Mouse (Mus musculus) hindbrain, embryonic 11.5 days (tissue): Measurements from ENCODE around the gene Il15ra. TPM values are rescaled to one million over a fixed set of nuclear protein-coding genes. Genes with fewer than 3 reads are reported as not detected.

ENCODE experiments used
- ATAC-seq: fragments of 200-750 bp; cut with Nextera tagmentation; 2 replicates; pipeline ENCODE4 v1.8.0; 2017; ENCODE audit warnings: mild to moderate bottlenecking, moderate TSS enrichment, moderate library complexity; ENCODE audit not compliant: low FRiP score
- DNase-seq: peaks from one replicate; pipeline ENCODE4 v3.0.0-alpha.2; 2015; ENCODE audit warnings: low spot score
- H3K27ac ChIP-seq: fragments of 300-500 bp; sonication (generic); 2 replicates; pipeline ENCODE4 v1.5.1; 2014; ENCODE audit warnings: mild to moderate bottlenecking, low read depth, low read length
- H3K27me3 ChIP-seq: fragments of 300-500 bp; sonication (generic); 2 replicates; pipeline ENCODE4 v1.6.1; 2014; ENCODE audit warnings: mild to moderate bottlenecking, low read length, moderate library complexity, mixed read lengths; ENCODE audit not compliant: control insufficient read depth, insufficient read depth
- H3K36me3 ChIP-seq: fragments of 300-500 bp; sonication (generic); 2 replicates; pipeline ENCODE4 v1.6.1; 2014; ENCODE audit warnings: mild to moderate bottlenecking, low read length, moderate library complexity, mixed read lengths; ENCODE audit not compliant: control insufficient read depth, insufficient read depth
- H3K4me1 ChIP-seq: fragments of 300-500 bp; sonication (generic); replicated peaks from 2 replicates; pipeline ENCODE4 v1.6.1; 2014; ENCODE audit warnings: low read length, mixed read lengths; ENCODE audit not compliant: control insufficient read depth, insufficient read depth
- H3K4me2 ChIP-seq: fragments of 300-500 bp; sonication (generic); replicated peaks from 2 replicates; pipeline ENCODE4 v1.6.1; 2014; ENCODE audit warnings: mild to moderate bottlenecking, low read depth, low read length
- H3K4me3 ChIP-seq: fragments of 300-500 bp; sonication (generic); 2 replicates; pipeline ENCODE4 v1.5.1; 2014; ENCODE audit warnings: low read depth, low read length
- H3K9ac ChIP-seq: fragments of 300-500 bp; sonication (generic); 2 replicates; pipeline ENCODE4 v1.6.1; 2014; ENCODE audit warnings: low read depth, low read length
- H3K9me3 ChIP-seq: fragments of 300-500 bp; sonication (generic); 2 replicates; pipeline ENCODE4 v1.6.1; 2016; ENCODE audit warnings: low read length; ENCODE audit not compliant: control insufficient read depth
- WGBS: fragments of 180-500 bp; shearing (Covaris S2); extraction: QIAGEN DNeasy Blood & Tissue Kit; methylation state at CpG from one replicate; pipeline ENCODE4 v1.1.7; 2014; 5-methylcytosine and 5-hydroxymethylcytosine counted together
- polyA plus RNA-seq: library from polyadenylated mRNA; unstranded; fragments of >200 nt; fragmentation: Nextera tagmentation; extraction: Ambion mirVana; gene quantifications from 2 replicates; pipeline ENCODE4 v1.2.1, GENCODE M21; 2014

Il15ra gene
- polyA plus RNA-seq: 0.25 and 0.39 TPM in 2 replicates

DNA sequence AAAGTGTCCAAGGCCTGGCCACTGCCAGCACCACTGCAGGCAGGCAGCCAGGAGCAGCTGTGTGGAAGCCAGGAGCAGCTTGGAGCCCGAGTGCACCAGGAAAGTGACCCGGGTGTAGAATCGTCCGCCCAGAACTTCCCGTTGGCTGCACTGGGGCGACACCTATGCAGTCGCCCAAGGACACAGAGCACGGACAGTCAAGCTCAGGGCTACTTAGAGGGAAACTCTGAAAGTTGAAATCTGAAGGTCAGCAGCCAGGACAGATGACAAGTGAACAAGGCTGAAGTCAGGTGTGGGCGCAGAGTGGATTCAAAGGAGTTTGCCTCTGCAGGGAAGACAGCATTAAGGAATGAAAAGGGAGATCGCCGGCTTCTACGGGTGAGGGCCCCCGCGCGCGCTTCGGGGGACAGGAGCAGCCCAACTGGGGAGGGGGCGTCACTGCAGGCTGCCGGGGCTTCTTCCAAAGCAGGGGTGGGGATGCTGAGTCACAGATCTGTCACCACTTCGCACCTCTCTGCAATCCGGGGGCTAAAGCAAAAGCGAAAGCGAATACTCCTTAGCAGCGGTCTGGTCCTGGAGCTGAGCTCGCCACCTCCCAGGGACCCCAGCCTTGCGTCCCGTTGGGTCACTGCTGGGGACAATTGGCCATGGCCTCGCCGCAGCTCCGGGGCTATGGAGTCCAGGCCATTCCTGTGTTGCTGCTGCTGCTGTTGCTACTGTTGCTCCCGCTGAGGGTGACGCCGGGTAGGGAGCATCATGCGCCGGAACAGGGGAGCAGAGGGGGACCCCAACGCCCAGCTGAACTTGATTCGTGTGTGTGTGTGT, at the start of gene Il15ra:
Il15ra (plus strand) TSS at position 90 of the 825 bp plus-strand sequence.
- no peak within 1 kb of the TSS for H3K27ac ChIP-seq
- 0% methylated on average over 37 of the region's 37 CpGs for WGBS
- no peaks in the 10 kb centered on the region for H3K4me1 ChIP-seq
- peak; percentile 54 for DNase-seq
- no peaks in the 10 kb centered on the region for H3K36me3 ChIP-seq
- peak within 1 kb of the TSS; percentile 94 for H3K4me2 ChIP-seq
- no peaks in the 10 kb centered on the region for H3K9me3 ChIP-seq
- peak within 1 kb of the TSS; percentile 53 for H3K4me3 ChIP-seq
- ATAC-seq: peak; percentile 69
- peak within 1 kb of the TSS; percentile 42 for H3K9ac ChIP-seq
- H3K27me3 ChIP-seq: peaks cover 11% of the 10 kb centered on the region; the same call in 1 of the 2 replicates

DNA sequence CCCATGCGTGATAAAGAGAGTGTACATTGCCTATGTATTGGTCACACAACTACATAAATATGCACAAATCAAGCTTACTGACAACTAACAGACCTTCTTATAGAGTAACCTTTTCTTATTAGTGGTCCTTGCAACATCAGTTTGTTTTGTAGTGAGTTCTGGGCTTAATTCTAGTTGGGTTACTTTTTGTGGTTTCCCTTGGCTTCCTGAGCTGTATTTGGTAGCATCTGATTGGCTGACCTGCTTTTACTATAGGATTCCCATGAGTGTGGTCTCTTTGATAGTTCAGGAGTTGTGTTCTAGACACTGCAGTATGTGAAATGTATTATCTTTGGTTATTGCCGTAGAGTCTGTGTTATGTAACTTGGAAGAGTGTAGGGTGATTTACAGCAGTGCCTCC, 47.5 kb upstream of the Il15ra start:
- Histone ChIP-seq H3K9ac (no peak overlapping the region), H3K4me3 (no peak overlapping the region), H3K36me3 (no peaks in the 10 kb centered on the region), H3K9me3 (no peaks in the 10 kb centered on the region), H3K4me2 (no peak overlapping the region), H3K27me3 (no peaks in the 10 kb centered on the region), H3K4me1 (no peaks in the 10 kb centered on the region), H3K27ac (no peak overlapping the region)
- 90% methylated on average over 2 of the region's 2 CpGs for WGBS
- ATAC-seq (no peak), DNase-seq (no peak)

DNA sequence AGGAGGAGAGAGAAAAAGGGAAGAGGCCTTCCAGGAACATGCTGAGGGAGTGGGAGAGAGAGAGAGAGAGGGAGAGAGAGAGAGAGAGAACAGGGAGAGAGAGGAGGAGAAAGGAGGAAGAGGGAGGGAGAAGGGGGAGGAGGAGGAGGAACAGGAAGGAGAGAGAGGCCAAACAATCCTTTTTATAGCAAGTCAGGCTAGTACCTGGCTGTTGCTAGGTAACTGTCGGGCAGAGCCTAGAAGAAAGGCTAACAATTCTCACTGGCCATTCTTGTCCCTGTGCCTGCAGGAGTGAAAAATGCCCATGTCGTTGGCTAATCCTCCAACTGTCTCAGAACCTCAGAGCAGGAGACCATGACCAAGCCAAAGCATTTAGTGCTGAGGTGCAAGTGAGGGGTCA, 45.8 kb upstream of the Il15ra start:
- H3K9me3 ChIP-seq: no peaks in the 10 kb centered on the region
- no peak for DNase-seq
- no peaks in the 10 kb centered on the region for H3K4me1 ChIP-seq
- no peak for ATAC-seq
- H3K27ac ChIP-seq: no peak overlapping the region
- H3K4me2 ChIP-seq: no peak overlapping the region
- H3K27me3 ChIP-seq: no peaks in the 10 kb centered on the region
- H3K36me3 ChIP-seq: no peaks in the 10 kb centered on the region
- 56% methylated on average over 2 of the region's 2 CpGs for WGBS
- H3K4me3 ChIP-seq: no peak overlapping the region
- H3K9ac ChIP-seq: no peak overlapping the region

GRCm38 (mm10) chr2:11662143-11662906, 42.8 kb upstream of the Il15ra start:
- H3K4me3 ChIP-seq: no peak overlapping the region
- no peaks in the 10 kb centered on the region for H3K27me3 ChIP-seq
- no peaks in the 10 kb centered on the region for H3K9me3 ChIP-seq
- WGBS: 87% methylated on average over 6 of the region's 6 CpGs
- H3K4me2 ChIP-seq: no peak overlapping the region
- ATAC-seq (no peak), DNase-seq (no peak)
- H3K4me1 ChIP-seq: no peaks in the 10 kb centered on the region
- H3K36me3 ChIP-seq: no peaks in the 10 kb centered on the region
- H3K9ac ChIP-seq: no peak overlapping the region
- H3K27ac ChIP-seq: no peak overlapping the region

DNA sequence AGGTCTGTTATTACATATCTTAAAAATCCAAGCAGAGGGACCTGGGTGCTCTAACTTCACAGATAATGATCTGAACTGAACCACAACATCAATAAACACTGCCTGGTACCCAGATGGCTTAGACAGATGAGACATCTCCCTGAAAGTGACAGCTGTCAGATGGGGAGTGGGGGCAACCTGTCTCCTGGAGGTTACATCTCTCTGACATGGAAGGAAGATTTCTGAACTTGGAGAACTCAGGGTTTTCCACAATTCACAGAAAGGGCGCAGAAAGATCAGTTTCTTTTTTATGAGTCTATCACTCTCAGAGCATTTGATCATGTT, 42.2 kb upstream of the Il15ra start:
- Histone ChIP-seq H3K27me3 (no peaks in the 10 kb centered on the region), H3K4me2 (no peak overlapping the region), H3K4me3 (no peak overlapping the region), H3K27ac (no peak overlapping the region), H3K4me1 (no peaks in the 10 kb centered on the region), H3K9ac (no peak overlapping the region), H3K9me3 (no peaks in the 10 kb centered on the region), H3K36me3 (no peaks in the 10 kb centered on the region)
- WGBS: 100% methylated on average over 1 of the region's 1 CpGs
- no peak for ATAC-seq
- no peak for DNase-seq

DNA sequence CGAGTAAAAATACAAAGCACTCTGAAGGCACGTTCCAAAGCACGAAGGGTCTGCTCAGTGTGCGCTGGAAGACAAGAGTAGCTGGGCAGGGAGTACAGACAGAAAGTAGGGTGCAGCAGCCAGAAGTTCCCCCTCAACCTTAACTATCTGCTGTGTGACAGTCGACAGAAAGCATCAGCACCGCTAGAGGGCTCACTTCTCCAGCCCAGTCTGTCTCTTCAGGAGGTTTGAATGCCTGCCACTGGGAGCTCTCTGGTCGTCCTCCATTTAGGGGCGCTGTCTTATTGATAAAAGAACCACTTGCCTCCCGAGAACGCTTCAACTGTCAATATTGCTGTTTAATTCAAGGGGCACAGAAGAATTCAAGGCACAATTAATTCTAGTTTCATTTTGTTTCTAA, 41.1 kb upstream of the Il15ra start:
- WGBS: 6% methylated on average over 10 of the region's 10 CpGs
- Histone ChIP-seq H3K4me3 (no peak overlapping the region), H3K9me3 (no peaks in the 10 kb centered on the region), H3K36me3 (no peaks in the 10 kb centered on the region), H3K4me1 (no peaks in the 10 kb centered on the region), H3K9ac (no peak overlapping the region), H3K27ac (no peak overlapping the region), H3K27me3 (no peaks in the 10 kb centered on the region), H3K4me2 (no peak overlapping the region)
- peak; percentile 80 for DNase-seq
- ATAC-seq: peak; percentile 94

- ATAC-seq (peak; percentile 56), DNase-seq (peak; percentile 33)
- no peak overlapping the region for H3K4me2 ChIP-seq
- WGBS: 50% methylated on average over 6 of the region's 6 CpGs
- H3K4me1 ChIP-seq: no peaks in the 10 kb centered on the region
- H3K9me3 ChIP-seq: no peaks in the 10 kb centered on the region
- no peak overlapping the region for H3K9ac ChIP-seq
- no peak overlapping the region for H3K27ac ChIP-seq
- H3K27me3 ChIP-seq: no peaks in the 10 kb centered on the region
- no peaks in the 10 kb centered on the region for H3K36me3 ChIP-seq
- no peak overlapping the region for H3K4me3 ChIP-seq
These were observed 40.7 kb upstream of the Il15ra start for GRCm38 (mm10) chr2:11664367-11664766.

GRCm38 (mm10) chr2:11664806-11665205, 40.3 kb upstream of the Il15ra start:
- Histone ChIP-seq H3K27ac (no peak overlapping the region), H3K9me3 (no peaks in the 10 kb centered on the region), H3K36me3 (no peaks in the 10 kb centered on the region), H3K27me3 (no peaks in the 10 kb centered on the region), H3K9ac (no peak overlapping the region), H3K4me2 (no peak overlapping the region), H3K4me1 (no peaks in the 10 kb centered on the region), H3K4me3 (no peak overlapping the region)
- WGBS: 87% methylated on average over 4 of the region's 4 CpGs
- DNase-seq: no peak
- ATAC-seq: no peak

GRCm38 (mm10) chr2:11665326-11665725, 39.8 kb upstream of the Il15ra start:
- no peak for ATAC-seq

More at GRCm38 (mm10) chr2:11665326-11665725, 39.8 kb upstream of the Il15ra start:
- Histone ChIP-seq H3K9ac (no peak overlapping the region), H3K27ac (no peak overlapping the region), H3K27me3 (no peaks in the 10 kb centered on the region), H3K36me3 (no peaks in the 10 kb centered on the region), H3K4me3 (no peak overlapping the region), H3K9me3 (no peaks in the 10 kb centered on the region), H3K4me1 (no peaks in the 10 kb centered on the region), H3K4me2 (no peak overlapping the region)
- whole genome bisulfite sequencing: 90% methylated on average over 3 of the region's 3 CpGs
- DNase-seq: no peak
